ENCODE assay signal across 13 mouse cellular contexts in the genomic region with DNA sequence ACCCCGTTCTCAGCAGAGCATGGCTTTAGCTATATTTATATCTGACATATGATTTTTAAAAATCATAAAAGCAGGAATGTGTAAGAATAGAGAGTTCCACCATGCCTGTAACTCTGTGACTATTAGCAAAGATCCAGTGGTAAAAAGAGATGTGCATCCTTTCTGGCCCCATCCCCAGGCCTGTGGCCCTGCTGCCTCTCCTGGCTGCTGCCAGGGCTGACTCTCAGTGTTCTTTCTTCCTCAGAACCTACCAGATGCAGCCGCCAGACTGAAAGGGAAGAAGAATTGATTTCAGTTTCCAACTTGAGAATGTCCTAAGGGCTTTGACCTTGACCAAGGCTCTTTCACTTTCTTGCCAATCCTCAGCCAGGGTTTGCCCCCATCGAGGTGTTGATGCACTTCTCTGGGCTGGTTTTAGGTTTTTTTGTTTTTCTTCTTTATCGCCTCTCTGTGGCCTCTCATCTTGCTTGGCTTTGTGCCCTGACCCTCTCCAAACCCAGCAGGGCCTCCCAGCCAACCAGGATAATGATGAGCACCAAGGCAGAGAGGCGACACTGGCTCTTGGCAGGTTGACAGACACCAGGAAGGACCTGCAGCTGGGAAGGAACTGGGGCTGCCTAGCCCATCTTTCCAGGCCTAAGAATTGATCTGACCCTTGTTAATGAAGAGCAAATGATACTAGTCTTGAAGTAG.
A peak's percentile ranks its signal among the peaks of the same experiment; 100 is the strongest.
DNase-seq lines count a peak whose midpoint lies in the region; ATAC-seq and TF ChIP-seq lines count a peak whose summit lies in the region.
"Had no signal": no experiment of that assay in that cellular context is flagged by ENCODE, and none has a peak within 500 bp of the region (broad histone marks: within the 10 kb centered on the region; RNA-seq: fewer than 3 reads in every experiment).

No protein-coding gene starts in this region.

- no peak for ATAC-seq in hindbrain, embryonic 13.5 days (ENCODE audit: low FRiP score)

- peak; percentile 31 to 69 for DNase-seq in adrenal gland, adult (ENCODE audit: inconsistent age in 2 of 2, low spot score in 1 of 2)
- no peak for DNase-seq in adrenal gland, adult 18-20 months (ENCODE audit: low spot score in 2 of 2)
- DNase-seq in hindbrain, embryonic 10.5 days (ENCODE audit: low spot score), result no peak
- peak; percentile 24 for DNase-seq in ZHBTc4 (ENCODE audit: low read depth, low spot score)
- DNase-seq in cerebellum, adult 2 months, result peak; percentile 58 to 64
- DNase-seq in frontal cortex, postnatal 10 days (ENCODE audit: low spot score in 2 of 2), result no peak
- DNase-seq in spleen, adult 12 weeks (ENCODE audit: low spot score), result no peak
- DNase-seq: kidney, adult 2 months; layer of hippocampus, adult 9-11 months; lung, embryonic 14.5 days; spleen, adult 18-20 months had no signal

- H3K9ac ChIP-seq in hindbrain, embryonic 13.5 days, result no peak overlapping the region
- H3K9ac ChIP-seq: lung, embryonic 14.5 days had no signal

- H3K4me1 ChIP-seq in hindbrain, embryonic 13.5 days (replicated peaks), result peaks cover 10% of the 10 kb centered on the region
- H3K4me1 ChIP-seq in hindbrain, embryonic 10.5 days (replicated peaks), result peaks cover 9% of the 10 kb centered on the region
- H3K4me1 ChIP-seq in cerebellum, adult 2 months (ENCODE audit: control insufficient read depth, insufficient read depth, low read length), result peaks cover 8% of the 10 kb centered on the region

- peak overlapping the region; percentile 18; the same call in 1 of the 2 replicates for H3K27ac ChIP-seq in hindbrain, embryonic 13.5 days
- no peak overlapping the region for H3K27ac ChIP-seq in hindbrain, embryonic 10.5 days
- peak overlapping the region; percentile 68 for H3K27ac ChIP-seq in cerebellum, adult 2 months (ENCODE audit: insufficient read depth, low read length)
- H3K27ac ChIP-seq: midbrain, embryonic 10.5 days had no signal

- TF ChIP-seq POLR2A in cerebellum, adult 2 months (IDR thresholded peaks at IDR 0.05; ENCODE audit: borderline replicate concordance, insufficient read depth, low read length), result no peak

- H3K27me3 ChIP-seq in hindbrain, embryonic 13.5 days, result no peaks in the 10 kb centered on the region
- no peaks in the 10 kb centered on the region for H3K27me3 ChIP-seq in hindbrain, embryonic 10.5 days (ENCODE audit: insufficient read depth, poor library complexity, severe bottlenecking)
- no peaks in the 10 kb centered on the region for H3K27me3 ChIP-seq in cerebellum, adult 2 months (ENCODE audit: control insufficient read depth, insufficient read depth, low read length)

- 56% methylated on average over 5 of the region's 5 CpGs for WGBS in hindbrain, embryonic 13.5 days
- 64% methylated on average over 5 of the region's 5 CpGs for WGBS in hindbrain, embryonic 10.5 days
- WGBS in cerebellum, adult 2 months, result 18% methylated on average over 5 of the region's 5 CpGs

- no peak overlapping the region for H3K4me2 ChIP-seq in hindbrain, embryonic 13.5 days
- H3K4me2 ChIP-seq: lung, embryonic 14.5 days had no signal

- H3K9me3 ChIP-seq in hindbrain, embryonic 13.5 days, result no peaks in the 10 kb centered on the region
- H3K9me3 ChIP-seq in hindbrain, embryonic 10.5 days, result no peaks in the 10 kb centered on the region
- H3K9me3 ChIP-seq: midbrain, embryonic 10.5 days had no signal

- no peak for TF ChIP-seq CTCF in cerebellum, adult 2 months (IDR thresholded peaks at IDR 0.05; ENCODE audit: borderline replicate concordance, insufficient read depth, low read depth, low read length)

- H3K4me3 ChIP-seq in hindbrain, embryonic 13.5 days, result no peak overlapping the region
- no peak overlapping the region for H3K4me3 ChIP-seq in hindbrain, embryonic 10.5 days
- no peak overlapping the region for H3K4me3 ChIP-seq in cerebellum, adult 2 months (replicated peaks; ENCODE audit: insufficient read depth, low read depth, low read length)
- H3K4me3 ChIP-seq: midbrain, embryonic 10.5 days had no signal

- no peaks in the 10 kb centered on the region for H3K36me3 ChIP-seq in hindbrain, embryonic 13.5 days
- no peaks in the 10 kb centered on the region for H3K36me3 ChIP-seq in hindbrain, embryonic 10.5 days
- H3K36me3 ChIP-seq: midbrain, embryonic 10.5 days had no signal

Comparison
In these comparisons a context has a peak if more than half of its experiments do, and no peak if none do; other contexts are left out.
1. DNase-seq: peak in adrenal gland, adult (2 of 2), ZHBTc4 (single experiment) and cerebellum, adult 2 months (2 of 2); none in adrenal gland, adult 18-20 months (0 of 2), hindbrain, embryonic 10.5 days (single experiment), frontal cortex, postnatal 10 days (0 of 2) and spleen, adult 12 weeks (single experiment).